Mouse (Mus musculus): Measurements from ENCODE around the gene Arid4b. TPM values are rescaled to one million over a fixed set of nuclear protein-coding genes. Genes with fewer than 3 reads are reported as not detected.

The Arid4b gene
- polyA plus RNA-seq, 1 experiment: 49.6 TPM

DNA sequence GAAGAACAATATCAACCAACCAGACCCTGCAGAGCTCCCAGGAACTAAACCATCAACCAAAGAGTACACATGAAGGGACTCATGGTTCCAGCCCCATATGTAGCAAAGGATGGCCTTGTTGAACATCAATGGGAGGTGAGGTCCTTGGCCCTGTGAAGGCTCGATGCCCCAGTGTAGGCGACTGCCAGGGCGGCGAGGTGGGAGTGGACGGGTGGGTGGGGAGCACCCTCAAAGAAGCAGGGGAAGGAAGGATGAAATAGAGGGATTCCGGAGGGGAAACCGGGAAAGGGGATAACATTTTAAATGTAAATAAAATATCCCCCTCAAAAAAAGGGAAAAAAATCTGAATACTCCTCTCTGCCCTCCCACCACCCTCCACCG, 24.1 kb upstream of the Arid4b start:
- no peaks in the 10 kb centered on the region for H3K27me3 ChIP-seq (ENCODE audit: control insufficient read depth, insufficient read depth, low read length, poor library complexity, severe bottlenecking)
- H3K36me3 ChIP-seq (ENCODE audit: control insufficient read depth, insufficient read depth, low read length, poor library complexity, severe bottlenecking): no peaks in the 10 kb centered on the region
- H3K4me1 ChIP-seq (ENCODE audit: control insufficient read depth, insufficient read depth, low read length): no peaks in the 10 kb centered on the region
- peak overlapping the region; percentile 90 for H3K4me3 ChIP-seq (ENCODE audit: low read depth, low read length)
- H3K9ac ChIP-seq (ENCODE audit: low read depth, poor library complexity, severe bottlenecking): peak overlapping the region; percentile 67
- no peak overlapping the region for H3K27ac ChIP-seq (ENCODE audit: insufficient read depth, low read length)
- no peaks in the 10 kb centered on the region for H3K9me3 ChIP-seq (replicated peaks; ENCODE audit: control insufficient read depth, insufficient read depth, low read length, poor library complexity, severe bottlenecking)
- no peak for TF ChIP-seq CTCF (IDR thresholded peaks at IDR 0.05; ENCODE audit: low read depth, low read length)

DNA sequence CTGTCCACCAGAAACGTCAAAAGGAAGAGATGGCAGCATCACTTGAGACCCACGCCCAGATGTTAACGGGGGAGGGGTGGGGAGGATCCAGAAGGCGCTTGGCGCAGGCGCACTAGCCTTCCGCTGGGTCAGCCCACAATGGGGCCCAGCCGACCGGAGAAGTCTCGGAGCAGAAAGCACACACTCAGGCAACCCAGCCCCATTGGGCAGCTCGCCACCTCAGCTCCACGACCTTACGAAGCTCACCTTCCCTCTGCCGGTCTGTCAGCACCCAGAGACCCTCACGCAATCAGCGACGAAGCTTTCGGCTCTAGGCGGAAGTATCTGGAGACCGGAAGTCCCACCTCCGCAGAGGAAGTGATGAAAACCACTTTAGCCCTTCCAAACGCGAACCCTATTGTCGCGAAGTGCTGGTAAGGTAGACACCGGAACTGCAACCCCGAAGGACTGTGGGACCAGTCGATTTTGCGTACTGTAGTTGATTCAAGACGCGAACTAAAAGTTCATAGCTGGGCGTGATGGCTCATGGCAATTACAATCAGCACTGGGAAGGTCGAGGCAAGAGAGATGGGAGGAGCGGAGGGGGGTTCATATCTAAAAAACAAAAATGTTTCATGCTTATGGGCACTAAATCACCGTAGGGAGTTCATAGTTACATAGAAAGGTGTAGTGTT, 23.6 kb upstream of the Arid4b start, which contains the start of gene Tbce:
Gene Tbce, minus strand, starts transcription at position 347 of the 674 bp plus-strand sequence.
- H3K9me3 ChIP-seq (replicated peaks; ENCODE audit: control insufficient read depth, insufficient read depth, low read length, poor library complexity, severe bottlenecking): no peaks in the 10 kb centered on the region
- TF ChIP-seq CTCF (IDR thresholded peaks at IDR 0.05; ENCODE audit: low read depth, low read length): no peak
- peak; percentile 64; the same call in 1 of the 2 replicates for TF ChIP-seq EP300 (IDR thresholded peaks at IDR 0.05; ENCODE audit: insufficient read depth, low read depth, low read length)
- TF ChIP-seq POLR2A (IDR thresholded peaks at IDR 0.05; ENCODE audit: insufficient read depth, low read length): peak; percentile 67
- H3K9ac ChIP-seq (ENCODE audit: low read depth, poor library complexity, severe bottlenecking): peak within 1 kb of the TSS; percentile 67
- H3K36me3 ChIP-seq (ENCODE audit: control insufficient read depth, insufficient read depth, low read length, poor library complexity, severe bottlenecking): no peaks in the 10 kb centered on the region
- H3K27ac ChIP-seq (ENCODE audit: insufficient read depth, low read length): peak within 1 kb of the TSS; percentile 79
- H3K27me3 ChIP-seq (ENCODE audit: control insufficient read depth, insufficient read depth, low read length, poor library complexity, severe bottlenecking): no peaks in the 10 kb centered on the region
- no peaks in the 10 kb centered on the region for H3K4me1 ChIP-seq (ENCODE audit: control insufficient read depth, insufficient read depth, low read length)
- H3K4me3 ChIP-seq (ENCODE audit: low read depth, low read length): peak within 1 kb of the TSS; percentile 90

DNA sequence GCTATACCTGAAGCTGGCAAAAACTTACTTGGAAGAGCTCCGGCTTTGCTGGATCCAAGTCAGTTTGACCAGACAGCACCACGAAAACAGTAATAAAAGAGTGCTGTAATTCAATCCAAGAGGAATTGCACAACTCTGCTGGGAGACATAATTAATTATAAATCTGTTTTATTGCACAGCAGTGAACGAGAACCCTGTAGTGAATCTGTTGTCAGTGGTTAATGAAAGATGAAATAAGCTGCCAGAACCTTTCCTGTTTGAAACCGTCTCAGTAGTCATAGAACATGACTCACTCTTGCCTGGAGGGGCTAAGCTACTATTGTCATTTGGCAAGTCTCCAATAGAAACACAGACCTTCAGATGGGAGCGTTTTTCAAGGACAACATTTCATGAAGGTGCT, 22.8 kb upstream of the Arid4b start:
- Histone ChIP-seq H3K9ac (ENCODE audit: low read depth, poor library complexity, severe bottlenecking) (peak overlapping the region; percentile 67), H3K9me3 (replicated peaks; ENCODE audit: control insufficient read depth, insufficient read depth, low read length, poor library complexity, severe bottlenecking) (no peaks in the 10 kb centered on the region), H3K27ac (ENCODE audit: insufficient read depth, low read length) (no peak overlapping the region; the same call in 1 of the 2 replicates), H3K4me3 (ENCODE audit: low read depth, low read length) (no peak overlapping the region), H3K27me3 (ENCODE audit: control insufficient read depth, insufficient read depth, low read length, poor library complexity, severe bottlenecking) (no peaks in the 10 kb centered on the region), H3K4me1 (ENCODE audit: control insufficient read depth, insufficient read depth, low read length) (no peaks in the 10 kb centered on the region), H3K36me3 (ENCODE audit: control insufficient read depth, insufficient read depth, low read length, poor library complexity, severe bottlenecking) (no peaks in the 10 kb centered on the region)
- TF ChIP-seq CTCF (IDR thresholded peaks at IDR 0.05; ENCODE audit: low read depth, low read length): no peak
- TF ChIP-seq EP300 (IDR thresholded peaks at IDR 0.05; ENCODE audit: insufficient read depth, low read depth, low read length): no peak
- TF ChIP-seq POLR2A (IDR thresholded peaks at IDR 0.05; ENCODE audit: insufficient read depth, low read length): no peak

DNA sequence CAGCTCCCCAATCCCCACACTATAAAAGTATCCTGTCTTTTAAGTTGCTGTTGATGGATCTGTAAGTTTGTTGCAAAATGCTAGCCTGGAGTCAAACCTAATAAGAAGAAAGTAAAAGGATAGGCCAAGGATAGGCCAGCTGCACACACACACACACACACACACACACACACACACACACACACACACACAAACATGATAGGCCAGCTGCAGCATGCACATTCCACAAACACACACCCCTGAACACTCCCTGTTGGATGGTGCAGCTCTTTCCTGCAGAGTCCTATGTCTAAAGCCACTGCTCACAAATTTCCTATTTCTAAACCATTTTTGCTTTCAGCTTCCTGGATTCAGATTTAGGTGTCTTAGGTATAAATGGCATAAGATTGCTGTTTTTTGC, 19.2 kb upstream of the Arid4b start:
- H3K9ac ChIP-seq (ENCODE audit: low read depth, poor library complexity, severe bottlenecking): no peak overlapping the region
- H3K4me3 ChIP-seq (ENCODE audit: low read depth, low read length): no peak overlapping the region
- no peak overlapping the region for H3K27ac ChIP-seq (ENCODE audit: insufficient read depth, low read length)
- no peaks in the 10 kb centered on the region for H3K9me3 ChIP-seq (replicated peaks; ENCODE audit: control insufficient read depth, insufficient read depth, low read length, poor library complexity, severe bottlenecking)
- no peaks in the 10 kb centered on the region for H3K4me1 ChIP-seq (ENCODE audit: control insufficient read depth, insufficient read depth, low read length)
- H3K27me3 ChIP-seq (ENCODE audit: control insufficient read depth, insufficient read depth, low read length, poor library complexity, severe bottlenecking): no peaks in the 10 kb centered on the region
- TF ChIP-seq CTCF (IDR thresholded peaks at IDR 0.05; ENCODE audit: low read depth, low read length): no peak
- TF ChIP-seq POLR2A (IDR thresholded peaks at IDR 0.05; ENCODE audit: insufficient read depth, low read length): no peak
- TF ChIP-seq EP300 (IDR thresholded peaks at IDR 0.05; ENCODE audit: insufficient read depth, low read depth, low read length): no peak
- 0 out of 2 replicates have a peak, but pooled peaks cover 2% of the 10 kb centered on the region for H3K36me3 ChIP-seq (ENCODE audit: control insufficient read depth, insufficient read depth, low read length, poor library complexity, severe bottlenecking)

GRCm38 (mm10) chr13:14044521-14044920, 18.5 kb upstream of the Arid4b start:
- Histone ChIP-seq H3K9me3 (replicated peaks; ENCODE audit: control insufficient read depth, insufficient read depth, low read length, poor library complexity, severe bottlenecking) (no peaks in the 10 kb centered on the region), H3K9ac (ENCODE audit: low read depth, poor library complexity, severe bottlenecking) (no peak overlapping the region), H3K27ac (ENCODE audit: insufficient read depth, low read length) (no peak overlapping the region), H3K4me1 (ENCODE audit: control insufficient read depth, insufficient read depth, low read length) (no peaks in the 10 kb centered on the region), H3K4me3 (ENCODE audit: low read depth, low read length) (no peak overlapping the region), H3K27me3 (ENCODE audit: control insufficient read depth, insufficient read depth, low read length, poor library complexity, severe bottlenecking) (no peaks in the 10 kb centered on the region), H3K36me3 (ENCODE audit: control insufficient read depth, insufficient read depth, low read length, poor library complexity, severe bottlenecking) (0 out of 2 replicates have a peak, but pooled peaks cover 2% of the 10 kb centered on the region)
- TF ChIP-seq CTCF (IDR thresholded peaks at IDR 0.05; ENCODE audit: low read depth, low read length): no peak
- no peak for TF ChIP-seq EP300 (IDR thresholded peaks at IDR 0.05; ENCODE audit: insufficient read depth, low read depth, low read length)
- no peak for TF ChIP-seq POLR2A (IDR thresholded peaks at IDR 0.05; ENCODE audit: insufficient read depth, low read length)

DNA sequence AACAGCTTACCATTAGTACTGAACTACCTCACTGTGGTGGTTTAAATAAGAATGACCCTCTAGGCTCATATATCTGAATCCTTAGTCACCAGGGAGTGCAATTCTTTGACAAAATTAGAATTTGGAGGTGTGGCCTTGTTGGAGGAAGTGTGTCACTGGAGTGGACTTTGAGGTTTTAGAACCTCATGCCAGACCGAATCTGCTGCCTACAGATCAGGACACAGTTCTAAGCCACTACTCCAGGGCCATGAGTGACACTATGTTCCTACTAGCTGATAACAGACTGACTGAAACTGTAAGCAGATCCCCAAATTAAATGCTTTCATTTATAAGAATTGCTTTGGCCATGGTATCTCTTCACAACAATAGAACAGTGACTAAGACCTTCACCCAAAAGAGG, 13.2 kb upstream of the Arid4b start:
- peaks cover 26% of the 10 kb centered on the region for H3K36me3 ChIP-seq (ENCODE audit: control insufficient read depth, insufficient read depth, low read length, poor library complexity, severe bottlenecking)
- H3K27ac ChIP-seq (ENCODE audit: insufficient read depth, low read length): no peak overlapping the region
- no peak overlapping the region for H3K4me3 ChIP-seq (ENCODE audit: low read depth, low read length)
- no peak overlapping the region for H3K9ac ChIP-seq (ENCODE audit: low read depth, poor library complexity, severe bottlenecking)
- no peaks in the 10 kb centered on the region for H3K4me1 ChIP-seq (ENCODE audit: control insufficient read depth, insufficient read depth, low read length)
- H3K27me3 ChIP-seq (ENCODE audit: control insufficient read depth, insufficient read depth, low read length, poor library complexity, severe bottlenecking): no peaks in the 10 kb centered on the region
- TF ChIP-seq EP300 (IDR thresholded peaks at IDR 0.05; ENCODE audit: insufficient read depth, low read depth, low read length) (no peak), CTCF (IDR thresholded peaks at IDR 0.05; ENCODE audit: low read depth, low read length) (no peak), POLR2A (IDR thresholded peaks at IDR 0.05; ENCODE audit: insufficient read depth, low read length) (no peak)
- no peaks in the 10 kb centered on the region for H3K9me3 ChIP-seq (replicated peaks; ENCODE audit: control insufficient read depth, insufficient read depth, low read length, poor library complexity, severe bottlenecking)
